Mouse (Mus musculus): ENCODE data around the gene Il20rb.

- TF ChIP-seq CTCF (IDR thresholded peaks at IDR 0.05; ENCODE audit: low read depth) (no peak), EP300 (IDR thresholded peaks at IDR 0.05; ENCODE audit: low read depth) (no peak)
Measured at GRCm38 (mm10) chr9:100481626-100482025, 5.0 kb downstream of the Il20rb start.
